Mouse (Mus musculus) adrenal gland (tissue): ENCODE data around the gene Dbp.

Experiments
- intact Hi-C: fragments of 180-260 bp; cut with DNase I; formaldehyde crosslinking; loops from one replicate; pipeline ENCODE4 v1.15.1; 2025

The Dbp gene

DNA sequence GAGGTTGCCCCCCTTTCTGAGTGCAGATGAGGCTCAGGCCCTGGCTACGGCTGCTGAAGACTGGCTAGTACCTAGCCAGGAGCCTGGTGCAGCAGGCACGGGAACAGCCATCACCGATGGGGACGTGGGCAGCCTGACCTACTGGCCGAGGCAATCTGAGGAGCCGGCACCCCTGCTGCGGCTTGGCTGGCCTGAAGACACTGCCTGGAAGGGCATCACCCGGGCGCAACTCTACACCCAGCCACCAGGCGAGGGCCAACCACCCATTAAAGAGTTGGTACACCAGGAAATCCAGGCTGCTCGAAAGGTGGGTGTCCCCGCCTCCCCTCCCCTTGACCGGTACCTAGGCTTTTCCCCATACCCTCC, 17.4 kb downstream of the Dbp start:
- intact Hi-C loops, result no loop called here

DNA sequence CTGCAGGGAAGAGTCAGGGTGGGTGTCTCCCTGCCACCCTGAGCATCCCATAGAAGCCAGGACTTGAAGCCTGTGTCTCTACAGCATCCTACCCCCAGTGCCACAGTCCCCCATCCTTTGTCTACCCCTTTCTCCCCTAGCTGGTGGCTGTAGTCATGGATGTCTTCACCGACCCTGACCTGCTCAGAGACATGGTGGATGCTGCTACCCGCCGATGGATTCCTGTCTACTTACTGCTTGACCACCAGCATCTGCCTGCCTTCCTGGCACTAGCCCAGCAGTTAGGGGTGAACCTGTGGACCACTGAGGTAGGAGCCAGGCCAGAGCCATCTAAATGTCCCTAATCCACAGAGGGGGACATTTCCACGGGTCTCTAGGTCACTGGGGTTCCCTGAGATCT, 18.4 kb downstream of the Dbp start:
- intact Hi-C loops, result no loop called here

GRCm38 (mm10) chr7:45723781-45724180, 18.9 kb downstream of the Dbp start:
- intact Hi-C loops, result no loop called here

DNA sequence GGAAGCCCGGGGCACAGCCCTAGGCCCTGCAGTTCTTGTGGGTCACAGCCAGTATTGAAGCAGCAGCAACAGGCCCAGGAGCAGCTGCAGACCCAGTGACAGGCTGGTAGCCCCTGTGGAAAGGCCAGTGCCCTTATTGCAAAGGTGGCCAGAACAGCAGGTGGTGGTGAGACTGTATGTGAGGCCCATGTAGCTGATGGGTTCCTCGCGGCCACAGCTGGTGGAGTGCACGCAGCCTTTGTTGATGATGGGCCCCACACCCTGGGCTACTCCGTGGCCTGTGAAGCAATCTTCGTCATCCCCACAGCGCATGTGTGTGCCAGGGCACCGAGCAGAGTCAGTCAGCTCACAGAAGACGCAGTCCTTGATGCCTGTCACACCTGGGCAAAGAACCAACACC, 20.3 kb downstream of the Dbp start:
- intact Hi-C loops, result no loop called here

- intact Hi-C loops, result no loop called here
These were observed 20.8 kb downstream of the Dbp start, which contains the start of gene Spaca4 for GRCm38 (mm10) chr7:45725713-45726112. Gene Spaca4 (minus strand): TSS chr7:45725813.

DNA sequence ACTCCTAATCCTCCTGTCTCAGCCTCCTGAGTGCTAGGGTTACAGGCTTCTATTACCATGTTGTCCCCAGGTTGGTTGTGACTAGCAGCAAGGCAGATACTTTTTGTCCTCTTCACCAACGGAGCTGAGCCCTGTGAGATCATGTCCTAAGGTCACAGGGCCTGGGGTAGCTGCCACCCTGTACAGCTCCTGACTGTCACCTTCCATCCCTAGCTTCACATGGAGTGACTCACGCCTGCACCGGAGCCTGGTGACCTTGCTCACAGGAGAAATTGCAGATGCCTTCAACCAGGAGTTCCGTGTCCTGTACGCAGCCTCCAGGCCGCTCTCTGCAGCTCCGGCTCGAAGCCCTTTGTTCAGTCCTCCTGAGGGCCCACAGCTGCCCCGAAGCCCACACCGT, 21.5 kb downstream of the Dbp start:
- intact Hi-C loops, result no loop called here

- intact Hi-C loops, result no loop called here
These were observed 22.7 kb downstream of the Dbp start for GRCm38 (mm10) chr7:45727625-45728024.

- intact Hi-C loops, result no loop called here
These were observed 26.0 kb downstream of the Dbp start for GRCm38 (mm10) chr7:45730727-45731431.

- intact Hi-C loops, result no loop called here
These were observed 28.6 kb downstream of the Dbp start for GRCm38 (mm10) chr7:45733477-45733876.

GRCm38 (mm10) chr7:45739162-45739763, 34.4 kb downstream of the Dbp start:
- intact Hi-C loops, result loop anchor here (1.0 to 5.0 kb wide), 3 partner anchors 62 to 268 kb away; no protein-coding TSS in a partner anchor

DNA sequence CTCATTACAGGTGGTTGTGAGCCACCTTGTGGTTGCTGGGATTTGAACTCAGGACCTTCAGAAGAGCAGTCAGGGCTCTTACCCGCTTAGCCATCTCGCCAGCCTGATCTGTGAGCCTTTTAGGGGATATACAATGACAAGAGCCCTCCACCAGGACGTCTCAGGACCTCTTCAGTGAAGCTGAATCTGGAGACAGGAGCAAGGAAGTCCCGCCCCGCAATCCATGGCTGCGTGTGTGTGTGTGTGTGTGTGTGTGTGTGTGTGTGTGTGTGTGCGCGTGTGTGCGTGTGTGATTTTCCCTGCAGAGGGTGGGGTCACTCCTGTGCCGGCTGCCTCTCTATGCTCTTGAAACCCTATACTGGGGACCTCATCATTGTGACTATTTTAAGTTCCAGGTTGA, 34.9 kb downstream of the Dbp start:
- intact Hi-C loops, result loop anchor here (1.0 to 5.0 kb wide), 3 partner anchors 61 to 267 kb away; no protein-coding TSS in a partner anchor

DNA sequence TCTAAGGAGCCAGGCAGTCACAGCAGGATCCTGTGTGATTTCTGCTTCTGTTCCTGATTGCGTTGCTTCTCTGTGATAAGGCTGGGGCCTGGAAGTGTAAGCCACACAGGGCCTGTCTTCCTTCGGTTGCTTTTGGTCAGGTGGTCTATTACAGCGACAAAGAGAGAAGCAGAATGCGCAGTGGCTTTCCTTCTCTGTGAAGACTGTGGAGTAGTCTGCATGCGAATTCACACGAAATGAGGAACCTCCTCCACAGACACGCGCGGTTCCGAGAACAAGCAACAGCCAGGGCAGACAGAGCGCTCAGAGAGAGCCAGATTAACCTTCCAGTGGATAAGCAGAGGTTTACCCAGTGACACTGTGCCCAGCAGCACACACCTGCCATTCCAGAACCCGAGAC, 36.4 kb downstream of the Dbp start:
- intact Hi-C loops, result no loop called here

- intact Hi-C loops, result no loop called here
These were observed 36.9 kb downstream of the Dbp start for GRCm38 (mm10) chr7:45741777-45742176.

GRCm38 (mm10) chr7:45742338-45742737, 37.5 kb downstream of the Dbp start:
- intact Hi-C loops, result no loop called here

- intact Hi-C loops, result no loop called here
These were observed 39.5 kb downstream of the Dbp start for GRCm38 (mm10) chr7:45744387-45744786.

GRCm38 (mm10) chr7:45746518-45746917, 41.6 kb downstream of the Dbp start:
- intact Hi-C loops, result no loop called here

- intact Hi-C loops, result no loop called here
These were observed 42.6 kb downstream of the Dbp start for GRCm38 (mm10) chr7:45747450-45747849.

DNA sequence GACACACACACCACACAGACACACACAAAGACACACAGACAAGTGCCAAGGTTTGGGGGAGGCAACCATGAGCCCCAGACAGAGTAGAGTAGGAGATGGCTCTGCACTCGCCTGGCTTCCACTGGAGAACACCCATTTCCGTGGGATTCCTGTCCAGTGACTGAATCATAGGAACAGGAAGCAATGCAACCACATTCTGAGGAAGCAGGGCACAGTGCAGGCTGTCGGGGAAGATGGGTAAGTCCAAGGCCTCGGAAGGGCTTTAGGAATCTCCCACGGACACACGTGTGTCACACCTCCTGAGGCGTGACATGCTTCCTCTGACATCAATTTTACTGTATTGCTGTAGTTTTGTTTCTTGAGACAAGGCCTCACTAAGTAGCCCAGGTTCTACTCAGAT, 43.2 kb downstream of the Dbp start:
- intact Hi-C loops, result no loop called here

- intact Hi-C loops, result no loop called here
These were observed 44.5 kb downstream of the Dbp start for GRCm38 (mm10) chr7:45749401-45749800.

DNA sequence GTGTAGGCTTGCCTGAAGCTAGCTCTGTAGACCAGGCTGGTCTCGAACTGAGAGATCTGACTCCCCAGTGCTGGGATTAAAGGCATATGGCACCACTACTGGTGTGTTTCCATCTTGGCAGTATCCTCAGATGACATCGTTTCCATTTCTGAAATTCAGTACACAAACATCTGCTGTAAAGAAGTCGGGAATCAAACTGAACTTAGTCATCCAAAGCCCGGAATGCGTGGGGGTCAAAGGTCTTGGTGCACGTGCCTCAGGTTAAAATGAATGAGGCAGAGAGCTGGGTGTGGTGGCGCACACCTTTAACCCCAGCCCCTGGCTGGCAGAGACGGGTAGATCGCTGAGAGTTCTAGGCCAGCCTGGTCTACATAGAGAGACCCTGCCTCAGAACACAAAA, 45.3 kb downstream of the Dbp start:
- intact Hi-C loops, result no loop called here

GRCm38 (mm10) chr7:45755703-45756102, 50.8 kb downstream of the Dbp start:
- intact Hi-C loops, result no loop called here

DNA sequence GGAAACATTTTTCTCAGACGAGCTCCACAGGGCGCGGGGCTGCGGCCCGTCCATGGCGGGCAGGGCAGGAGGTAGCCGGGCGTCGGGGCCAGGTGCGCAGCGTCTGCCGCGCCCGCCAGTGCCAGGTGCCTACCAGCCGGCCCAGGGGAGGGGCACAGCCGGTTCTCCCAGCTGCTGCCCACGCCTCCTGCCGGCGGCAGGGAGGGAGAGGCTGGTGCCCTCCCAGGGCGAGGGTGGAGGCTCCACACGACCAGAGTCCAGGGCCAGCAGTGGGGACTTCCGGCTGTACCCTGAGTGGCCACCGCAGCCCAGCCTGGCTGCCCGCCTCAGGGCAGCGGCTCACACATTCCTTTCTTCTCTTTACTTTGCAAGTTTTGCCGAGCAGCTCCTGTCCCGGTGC, 54.5 kb downstream of the Dbp start:
- intact Hi-C loops, result no loop called here
